Comparison of ENCODE assay signal across 25 mouse cellular contexts in genomic region chrX:127844018-127844417, GRCm38 (mm10).
"Had no signal": no experiment of that assay in that cellular context is flagged by ENCODE, and none has a peak within 500 bp of the region (broad histone marks: within the 10 kb centered on the region; RNA-seq: fewer than 3 reads in every experiment).

No protein-coding gene starts in this region.

- H3K27ac ChIP-seq: embryonic facial prominence, embryonic 10.5 days; embryonic facial prominence, embryonic 12.5 days; embryonic facial prominence, embryonic 13.5 days; embryonic facial prominence, embryonic 15.5 days; forebrain, embryonic 10.5 days; forebrain, embryonic 12.5 days; forebrain, embryonic 13.5 days; forebrain, embryonic 15.5 days; gastrocnemius, adult 2 months; heart, adult 2 months had no signal

- H3K4me1 ChIP-seq: embryonic facial prominence, embryonic 10.5 days; embryonic facial prominence, embryonic 12.5 days; embryonic facial prominence, embryonic 13.5 days; embryonic facial prominence, embryonic 15.5 days; forebrain, embryonic 10.5 days; forebrain, embryonic 12.5 days; forebrain, embryonic 13.5 days; forebrain, embryonic 15.5 days had no signal

- H3K9me3 ChIP-seq: embryonic facial prominence, embryonic 10.5 days; embryonic facial prominence, embryonic 12.5 days; embryonic facial prominence, embryonic 13.5 days; embryonic facial prominence, embryonic 15.5 days; forebrain, embryonic 10.5 days; forebrain, embryonic 12.5 days; forebrain, embryonic 13.5 days; forebrain, embryonic 15.5 days had no signal

- H3K27me3 ChIP-seq: embryonic facial prominence, embryonic 12.5 days; embryonic facial prominence, embryonic 13.5 days; embryonic facial prominence, embryonic 15.5 days; forebrain, embryonic 12.5 days; forebrain, embryonic 13.5 days; forebrain, embryonic 15.5 days had no signal

- H3K4me3 ChIP-seq: embryonic facial prominence, embryonic 10.5 days; embryonic facial prominence, embryonic 12.5 days; embryonic facial prominence, embryonic 13.5 days; embryonic facial prominence, embryonic 15.5 days; erythroblast, embryonic 14.5 days; forebrain, embryonic 10.5 days; forebrain, embryonic 12.5 days; forebrain, embryonic 13.5 days; forebrain, embryonic 15.5 days; gastrocnemius, adult 2 months; heart, adult 2 months had no signal

- DNase-seq: cerebellum, adult 9-10 months; cerebellum, adult 9-11 months; cerebellum, postnatal 10 days; cerebellum, postnatal 14 days; cerebellum, postnatal 25 days; cerebellum, postnatal 36 days; embryo, embryonic 11 days; forebrain, postnatal 0 days; gastrocnemius, adult 2 months; gastrocnemius, postnatal 10 days; gastrocnemius, postnatal 14 days; gastrocnemius, postnatal 25 days; gastrocnemius, postnatal 36 days; heart, adult 11 months; heart, adult 18-20 months; heart, adult 2 months had no signal

- H3K9ac ChIP-seq: embryonic facial prominence, embryonic 12.5 days; embryonic facial prominence, embryonic 13.5 days; embryonic facial prominence, embryonic 15.5 days; forebrain, embryonic 12.5 days; forebrain, embryonic 13.5 days; forebrain, embryonic 15.5 days; forebrain, postnatal 0 days had no signal

- H3K36me3 ChIP-seq: embryonic facial prominence, embryonic 10.5 days; embryonic facial prominence, embryonic 12.5 days; embryonic facial prominence, embryonic 13.5 days; embryonic facial prominence, embryonic 15.5 days; forebrain, embryonic 10.5 days; forebrain, embryonic 12.5 days; forebrain, embryonic 15.5 days had no signal
